Mouse (Mus musculus) regulatory T cell (primary cell): ENCODE measurements around the gene Fyco1.
"Not testable (repeated sequence)": the region's sequence is repeated elsewhere in the genome, so short reads cannot be mapped to it uniquely, and the experiment has no call there.

ENCODE experiments used
- in situ Hi-C: fragments of 300-600 bp; cut with MboI, MseI; formaldehyde crosslinking; loops from one replicate; pipeline ENCODE4 v1.15.1; 2025; ENCODE audit warnings: high pct_unique_total_duplicates

Fyco1 gene

DNA sequence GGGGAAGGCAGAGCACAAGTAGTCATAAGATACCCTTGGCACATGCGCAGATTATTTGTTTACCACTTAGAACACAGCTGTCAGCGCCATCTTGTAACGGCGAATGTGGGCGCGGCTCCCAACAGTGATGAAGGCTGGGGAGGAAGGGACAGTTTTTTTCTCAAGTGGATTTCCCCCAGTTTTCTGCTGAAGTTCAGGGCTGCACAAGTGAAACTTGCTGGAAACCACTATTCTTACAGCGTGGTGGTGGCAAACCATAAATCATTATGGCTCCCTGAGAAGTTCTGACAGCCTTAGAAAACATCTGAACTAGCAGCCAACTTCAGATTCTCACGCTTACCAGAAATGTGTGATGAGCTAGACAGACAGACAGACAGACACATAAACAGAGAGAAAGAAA lies 102.0 kb downstream of the Fyco1 start:
- in situ Hi-C loops = not testable (repeated sequence)

DNA sequence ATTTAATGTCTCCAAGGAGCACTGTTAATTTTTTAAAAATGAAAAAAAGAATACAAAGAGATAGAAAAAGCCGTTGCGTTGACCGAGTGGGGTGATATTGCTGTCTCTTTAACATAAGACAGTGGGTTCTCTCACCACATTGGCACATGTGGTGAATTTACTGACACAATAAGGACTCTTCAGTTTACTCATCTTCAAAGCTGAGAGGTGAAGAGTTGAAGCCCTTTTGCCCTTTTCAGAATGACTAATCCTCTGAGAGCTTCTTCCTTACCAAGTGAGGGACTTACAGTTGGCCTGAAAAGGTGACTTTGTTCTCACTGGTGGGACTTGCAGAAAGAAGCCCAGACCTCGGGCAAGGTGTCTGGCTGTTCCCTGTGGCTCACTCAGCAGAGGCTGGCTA lies 110.9 kb downstream of the Fyco1 start:
- in situ Hi-C loops = no loop called here
